Mouse (Mus musculus): ENCODE measurements at regions not wholly inside any gene's neighbourhood (a gene's known extent, or its start where the extent isn't known, plus 50 kb on each side); places are given as distances from the start of the nearest gene placed in this dataset.

- no peak for DNase-seq
Observed at GRCm38 (mm10) chr11:22620912-22621705, 109.2 kb downstream of the Tmem17 start.

DNA sequence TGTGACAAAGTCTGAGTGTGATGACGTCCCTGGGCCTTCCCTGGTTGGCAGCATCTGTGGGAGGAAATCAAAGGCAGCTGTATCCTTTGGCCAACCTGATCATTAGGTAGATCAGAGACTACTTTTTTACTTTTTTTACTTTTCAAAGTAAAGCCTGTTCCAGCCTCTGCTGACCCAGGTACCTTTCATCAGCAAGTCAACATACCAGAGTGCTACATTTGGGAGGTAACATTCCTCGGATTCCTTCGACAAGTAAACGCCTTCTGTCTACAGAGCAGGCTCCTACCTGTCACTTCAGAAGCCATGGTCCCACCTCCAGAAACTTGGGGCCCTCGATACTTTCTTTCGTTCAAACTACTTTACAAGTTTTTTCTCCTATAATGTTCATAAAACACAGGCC is 110.0 kb downstream of the Tmem17 start:
- DNase-seq: no peak

DNA sequence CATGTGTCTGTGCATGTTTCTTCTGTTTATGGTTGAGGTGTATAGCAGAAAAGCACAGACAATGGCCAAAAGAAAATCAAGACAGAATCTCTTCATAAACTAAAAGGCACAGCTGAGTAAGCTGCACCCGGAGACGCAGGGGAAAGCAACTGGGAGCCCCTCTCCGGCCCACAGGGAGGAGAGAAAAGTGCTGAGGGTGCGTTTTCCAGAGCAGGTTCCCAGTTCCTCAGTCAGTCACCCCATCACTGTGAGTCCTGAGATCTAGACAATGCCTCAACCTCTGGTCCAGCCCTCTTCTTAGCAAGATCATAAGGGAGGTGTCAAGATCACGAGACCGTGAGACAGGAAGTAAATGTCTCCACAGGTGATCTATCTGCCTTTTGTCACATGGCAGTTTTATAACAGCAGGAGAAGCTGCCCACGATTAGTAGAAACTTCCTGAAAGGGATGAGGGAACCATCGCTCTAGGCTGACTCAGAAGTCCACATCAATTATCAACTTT is 110.7 kb downstream of the Tmem17 start:
- no peak for DNase-seq

DNA sequence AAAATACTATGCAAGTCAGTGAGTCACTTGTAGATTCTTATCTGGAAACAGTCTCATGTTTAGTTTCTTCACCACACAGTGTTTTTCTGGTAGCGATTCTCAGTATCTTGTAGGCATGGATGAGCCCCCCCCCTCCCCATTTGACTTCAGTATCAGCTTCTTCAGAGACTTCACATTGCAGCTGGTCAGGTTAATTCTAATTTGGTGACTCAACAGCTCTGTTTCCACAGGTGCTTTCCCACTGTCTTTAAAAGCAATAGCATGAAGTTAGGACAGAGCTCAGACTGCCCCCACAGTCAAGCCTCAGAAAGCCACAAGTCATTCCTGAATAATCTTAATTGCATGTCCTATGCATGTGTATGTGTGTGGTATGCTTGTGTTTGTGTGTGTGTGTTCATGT is 114.5 kb downstream of the Tmem17 start:
- no peak for DNase-seq

GRCm38 (mm10) chr11:22628497-22628896 is 116.6 kb downstream of the Tmem17 start:
- DNase-seq: no peak

GRCm38 (mm10) chr11:22628979-22629378 is 117.1 kb downstream of the Tmem17 start:
- peak in 1 of 2 experiments; percentile 64 for DNase-seq

- peak; percentile 76 to 80 for DNase-seq
Observed at GRCm38 (mm10) chr11:22629581-22629980, 117.7 kb downstream of the Tmem17 start.

DNA sequence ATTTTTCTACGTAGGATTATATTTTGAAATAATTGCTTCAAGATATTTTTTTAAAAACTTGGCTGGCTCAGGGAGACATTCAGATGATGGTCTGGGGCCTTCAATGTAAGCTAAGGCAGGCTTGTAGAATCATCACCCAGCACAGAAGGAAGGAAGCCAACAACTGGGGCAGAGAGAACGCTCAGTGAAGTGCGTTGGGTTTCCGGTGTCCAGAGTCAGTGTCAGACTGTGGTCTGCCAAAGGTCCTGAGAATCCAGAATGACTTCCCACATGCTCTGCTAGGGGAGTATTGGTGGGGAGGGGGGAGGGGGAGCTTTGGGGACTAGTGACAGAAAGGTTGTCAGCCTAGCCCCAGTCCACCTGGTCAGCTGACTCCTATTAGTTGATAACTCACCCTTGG is 118.1 kb downstream of the Tmem17 start:
- DNase-seq: peak in 1 of 2 experiments; percentile 52

GRCm38 (mm10) chr11:22630982-22631381 is 119.1 kb downstream of the Tmem17 start:
- no peak for DNase-seq

GRCm38 (mm10) chr11:22631606-22632313 is 119.9 kb downstream of the Tmem17 start:
- DNase-seq: peak in 1 of 2 experiments; percentile 28

DNA sequence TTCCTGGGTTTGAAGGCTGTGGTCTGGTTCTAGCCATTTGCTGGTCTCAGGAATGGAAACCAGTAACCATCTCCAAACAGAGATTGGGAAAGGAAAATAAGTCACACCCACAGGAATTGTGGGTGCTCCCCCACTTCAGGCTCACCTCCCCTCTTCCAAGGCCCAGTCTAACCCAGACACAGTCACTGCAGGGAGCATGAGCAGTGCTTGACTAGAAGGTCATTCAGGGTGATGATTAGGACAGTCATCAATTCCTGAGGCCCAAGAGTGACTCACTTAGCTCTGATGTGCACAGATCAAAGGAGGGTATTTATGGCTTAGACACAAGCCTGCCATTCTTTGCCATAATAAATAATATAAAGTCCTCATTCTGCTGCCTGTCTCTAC is 120.4 kb downstream of the Tmem17 start:
- DNase-seq: no peak

DNA sequence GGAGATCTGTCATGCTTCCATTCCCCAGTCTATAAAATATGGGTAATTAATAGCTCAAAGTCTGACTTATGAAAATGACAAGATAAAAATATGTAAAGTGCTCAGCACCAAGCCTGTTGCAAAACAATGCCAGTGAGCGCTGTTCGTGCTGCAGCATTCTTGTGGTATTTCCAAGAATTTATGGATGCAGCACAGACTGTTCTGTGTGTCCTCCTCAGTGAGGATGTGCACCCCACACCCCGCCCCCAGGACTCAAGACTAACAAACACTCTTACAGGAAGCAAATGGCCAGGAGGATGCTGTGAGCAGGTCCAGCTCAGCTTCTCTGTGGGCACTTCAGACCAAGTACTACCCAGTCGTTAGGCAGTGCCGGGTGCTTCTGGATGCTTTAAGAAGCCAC is 121.1 kb downstream of the Tmem17 start:
- DNase-seq: peak; percentile 43 to 68

DNA sequence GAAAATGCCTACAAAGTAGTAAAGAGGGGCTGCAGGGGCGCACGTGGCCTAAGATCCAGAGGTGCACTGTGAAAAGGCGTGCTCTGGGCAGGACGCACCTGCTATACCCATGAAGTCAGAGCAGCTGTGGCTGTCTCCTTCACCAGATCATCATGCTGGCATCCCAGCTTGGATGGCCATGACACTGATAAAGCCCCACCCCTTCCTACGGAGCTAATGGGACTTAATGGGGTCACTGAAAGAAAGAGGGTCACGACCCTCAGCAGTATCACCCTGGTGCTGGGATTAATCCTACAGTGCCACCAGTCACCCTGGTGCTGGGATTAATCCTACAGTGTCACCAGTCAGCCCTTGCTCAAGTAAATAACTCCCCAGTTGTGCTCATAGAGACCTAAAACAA is 122.1 kb downstream of the Tmem17 start:
- no peak for DNase-seq

DNA sequence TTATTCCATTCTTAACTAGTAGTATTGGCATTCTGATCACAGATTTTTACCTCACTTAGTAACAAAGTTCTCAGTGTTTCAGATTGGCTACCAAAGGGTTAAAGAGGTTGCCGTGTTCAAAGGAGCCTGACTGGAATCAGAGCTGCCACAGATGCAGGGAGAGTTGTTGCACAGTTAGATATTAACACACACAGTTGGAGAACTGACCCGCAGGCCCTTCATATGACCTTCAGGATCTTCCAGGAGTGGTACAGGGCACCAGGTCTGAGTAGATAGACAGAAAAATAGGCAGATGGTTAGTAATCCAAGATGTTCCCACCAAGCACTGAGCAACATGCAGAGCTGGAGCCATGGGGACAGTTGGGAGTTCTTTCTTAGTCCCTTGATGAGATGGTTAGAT is 123.1 kb downstream of the Tmem17 start:
- DNase-seq: peak; percentile 44 to 63

GRCm38 (mm10) chr11:22636321-22636720 is 124.4 kb downstream of the Tmem17 start:
- peak; percentile 24 to 30 for DNase-seq

DNA sequence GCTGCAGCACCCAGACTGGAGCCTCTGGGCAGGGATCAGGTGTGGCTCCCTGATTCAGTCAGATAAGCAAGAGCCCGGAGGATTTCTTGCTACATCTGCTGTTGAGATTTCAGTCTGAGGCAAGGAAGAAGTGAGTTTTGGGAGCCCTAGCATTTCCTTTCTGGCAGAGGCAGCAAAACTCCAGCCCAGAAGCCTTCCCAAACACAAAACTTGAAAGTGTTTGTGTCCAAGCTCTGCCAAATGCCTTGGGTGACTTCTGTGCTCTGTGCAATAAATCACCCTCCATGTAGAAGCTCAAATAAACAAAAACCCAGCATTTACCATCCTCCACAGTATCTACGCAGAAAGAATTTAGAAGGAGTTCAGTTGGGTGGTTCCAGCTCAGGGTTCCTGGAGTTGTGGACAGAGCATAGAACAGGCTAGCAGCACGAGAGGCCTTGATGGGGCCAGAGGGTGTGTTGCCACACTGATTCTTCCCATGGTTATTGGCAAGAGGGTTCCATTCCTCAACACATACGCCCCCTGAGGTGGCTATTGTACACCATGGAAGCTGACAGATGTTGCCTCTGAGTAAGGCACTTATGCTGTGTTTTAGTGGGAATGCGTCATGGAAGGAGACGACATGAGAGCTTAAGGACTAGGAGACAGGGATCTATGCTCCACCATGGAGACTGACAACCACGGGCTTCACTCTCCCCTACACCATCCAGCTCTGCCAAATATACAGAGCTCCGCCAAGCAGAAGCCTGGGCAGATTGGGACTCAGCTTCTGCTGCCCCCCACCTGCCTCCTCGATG is 125.1 kb downstream of the Tmem17 start:
- peak; percentile 52 to 74 for DNase-seq

DNA sequence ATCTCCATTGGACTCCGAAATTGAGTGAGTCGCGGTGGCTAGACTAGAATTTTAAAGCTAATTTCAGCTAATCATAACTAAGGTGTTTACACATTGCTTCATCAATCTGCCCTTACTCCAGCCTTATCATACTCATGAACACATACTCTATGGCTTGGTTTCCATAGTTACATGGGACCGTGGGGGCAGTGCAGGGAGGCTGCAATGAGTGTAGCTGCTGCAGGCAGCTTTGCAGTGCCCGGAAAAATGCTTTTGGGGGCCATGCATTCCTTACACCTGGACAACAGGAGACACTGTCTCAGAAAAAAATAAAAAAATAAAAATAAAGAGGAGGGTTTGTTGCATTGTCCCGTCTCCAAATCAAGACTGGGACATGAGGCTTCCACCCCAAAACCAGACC is 126.3 kb downstream of the Tmem17 start:
- DNase-seq: no peak

- DNase-seq: no peak
Observed at GRCm38 (mm10) chr11:22638700-22639099, 126.8 kb downstream of the Tmem17 start.

GRCm38 (mm10) chr11:22640371-22640990 is 128.6 kb downstream of the Tmem17 start:
- DNase-seq: peak; percentile 61 to 86

GRCm38 (mm10) chr11:22641450-22641849 is 129.6 kb downstream of the Tmem17 start:
- DNase-seq: no peak

- no peak for DNase-seq
Observed at GRCm38 (mm10) chr11:22644010-22644625, 132.2 kb downstream of the Tmem17 start.

GRCm38 (mm10) chr11:22644877-22645276 is 133.0 kb downstream of the Tmem17 start:
- DNase-seq: peak in 1 of 2 experiments; percentile 56
